Comparison of ENCODE assay signal across 8 mouse cellular contexts in genomic region chr15:26894801-26895229, GRCm38 (mm10). TPM values are rescaled to one million over a fixed set of nuclear protein-coding genes. Genes with fewer than 3 reads are reported as not detected.
A peak's percentile ranks its signal among the peaks of the same experiment; 100 is the strongest.
DNase-seq lines count a peak whose midpoint lies in the region; ATAC-seq and TF ChIP-seq lines count a peak whose summit lies in the region.

No protein-coding gene starts in this region.

- peak overlapping the region; percentile 77 for H3K4me2 ChIP-seq in forebrain, embryonic 11.5 days (ENCODE audit: low read depth, low read length, severe bottlenecking)

- no peaks in the 10 kb centered on the region for H3K9me3 ChIP-seq in forebrain, embryonic 11.5 days (ENCODE audit: control insufficient read depth, low read length)

- peak overlapping the region; percentile 81 for H3K9ac ChIP-seq in forebrain, embryonic 11.5 days (ENCODE audit: low read length)

- no peak for TF ChIP-seq CTCF in testis, adult 2 months (IDR thresholded peaks at IDR 0.05; ENCODE audit: control insufficient read depth, insufficient read depth, insufficient replicate concordance, low read depth, low read length)

- peak; percentile 5 for DNase-seq in 3134 (ENCODE audit: extremely low read depth, insufficient read length, low spot score)
- peak; percentile 20 for DNase-seq in ES-CJ7 (ENCODE audit: low read depth, low spot score)
- DNase-seq in forebrain, embryonic 11.5 days (ENCODE audit: low spot score) = no peak
- peak; percentile 22 for DNase-seq in heart, postnatal 25 days (ENCODE audit: low spot score)
- peak; percentile 16 to 49 for DNase-seq in kidney, postnatal 36 days
- DNase-seq in lung, postnatal 14 days = peak; percentile 55
- no peak for DNase-seq in spleen, adult 12 weeks (ENCODE audit: low spot score)

- peak overlapping the region; percentile 75 for H3K4me3 ChIP-seq in forebrain, embryonic 11.5 days (ENCODE audit: low read depth, low read length)
- H3K4me3 ChIP-seq in testis, adult 2 months (ENCODE audit: control insufficient read depth, low read depth, low read length) = peak overlapping the region; percentile 66

- ATAC-seq in forebrain, embryonic 11.5 days (replicated peaks; ENCODE audit: low FRiP score) = peak; percentile 82

- TF ChIP-seq POLR2A in testis, adult 2 months (IDR thresholded peaks at IDR 0.05; ENCODE audit: control insufficient read depth, low read depth, low read length) = no peak

- no peaks in the 10 kb centered on the region for H3K36me3 ChIP-seq in forebrain, embryonic 11.5 days (ENCODE audit: control insufficient read depth, insufficient read depth, low read length)
- no peaks in the 10 kb centered on the region for H3K36me3 ChIP-seq in testis, adult 2 months (ENCODE audit: control insufficient read depth, insufficient read depth, low read length)

- intact Hi-C loops in heart, postnatal 25 days (cut with DNase I) = loop anchor here (2.0 kb wide), 1 partner anchor 256 kb away; no protein-coding TSS in a partner anchor

- H3K4me1 ChIP-seq in forebrain, embryonic 11.5 days (replicated peaks; ENCODE audit: control insufficient read depth, insufficient read depth, low read length) = no peaks in the 10 kb centered on the region
- no peaks in the 10 kb centered on the region; the same call in 1 of the 2 replicates for H3K4me1 ChIP-seq in testis, adult 2 months (ENCODE audit: control insufficient read depth, insufficient read depth, low read length)

- no peaks in the 10 kb centered on the region for H3K27me3 ChIP-seq in forebrain, embryonic 11.5 days (ENCODE audit: control insufficient read depth, insufficient read depth, low read length)
- H3K27me3 ChIP-seq in testis, adult 2 months (ENCODE audit: control insufficient read depth, insufficient read depth, low read length) = no peaks in the 10 kb centered on the region

- WGBS in forebrain, embryonic 11.5 days = 1% methylated on average over 28 of the region's 28 CpGs

- H3K27ac ChIP-seq in forebrain, embryonic 11.5 days (ENCODE audit: low read depth, low read length) = peak overlapping the region; percentile 66
- no peak overlapping the region; the same call in 1 of the 2 replicates for H3K27ac ChIP-seq in testis, adult 2 months (ENCODE audit: control insufficient read depth, insufficient read depth, low read depth, low read length)

RNA-seq across cellular contexts. Expression of gene Fbxl7, which starts 0.6 kb away (rescaled TPM):
- 13.3 and 15.8 TPM in 2 replicates for polyA plus RNA-seq in forebrain, embryonic 11.5 days (2014; fragmentation: Nextera tagmentation; extraction: Ambion mirVana)
- total RNA-seq in heart, postnatal 25 days (2021) = 1 to 10 TPM; 3.1 to 3.4 TPM
- 0.56 and 0.59 TPM in 2 replicates for polyA plus RNA-seq in testis, adult 2 months (2012; rRNA removed)

Comparison
In these comparisons a context has a peak if more than half of its experiments do, and no peak if none do; other contexts are left out.
1. DNase-seq: peak in 3134 (single experiment), ES-CJ7 (single experiment), heart, postnatal 25 days (single experiment), kidney, postnatal 36 days (2 of 2) and lung, postnatal 14 days (single experiment); none in forebrain, embryonic 11.5 days (single experiment) and spleen, adult 12 weeks (single experiment).